Mouse (Mus musculus): Measurements from ENCODE around the gene Bcr.
"Not testable (repeated sequence)": the region's sequence is repeated elsewhere in the genome, so short reads cannot be mapped to it uniquely, and the experiment has no call there.

Gene Bcr

GRCm38 (mm10) chr10:75060217-75060842 is at the start of gene Bcr:
Gene Bcr, plus strand, starts transcription at chr10:75060592.
- DNase-seq, result peak; percentile 69

DNA sequence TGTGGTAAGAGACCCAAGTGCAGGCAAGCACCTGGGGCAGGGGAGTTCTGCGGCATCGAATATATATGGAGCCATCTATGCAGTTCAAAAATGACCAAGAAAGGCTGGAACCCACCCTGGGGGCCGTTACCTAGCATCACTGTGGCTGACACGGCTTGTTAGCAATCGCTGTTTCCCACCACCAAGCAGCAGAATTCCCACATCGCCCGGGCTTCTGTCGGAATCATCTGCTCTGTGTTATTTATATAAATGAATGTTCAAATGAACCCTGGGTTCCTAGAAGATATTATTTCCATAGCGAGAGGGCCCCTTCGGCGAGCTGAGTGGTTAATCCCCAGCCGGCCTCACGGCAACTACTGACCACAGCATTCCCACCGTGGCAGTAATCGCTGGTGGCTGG is 49.7 kb upstream of the Bcr start:
- DNase-seq, result peak; percentile 45

- no peak for DNase-seq
Measured at GRCm38 (mm10) chr10:75015465-75015864, 44.9 kb upstream of the Bcr start.

DNA sequence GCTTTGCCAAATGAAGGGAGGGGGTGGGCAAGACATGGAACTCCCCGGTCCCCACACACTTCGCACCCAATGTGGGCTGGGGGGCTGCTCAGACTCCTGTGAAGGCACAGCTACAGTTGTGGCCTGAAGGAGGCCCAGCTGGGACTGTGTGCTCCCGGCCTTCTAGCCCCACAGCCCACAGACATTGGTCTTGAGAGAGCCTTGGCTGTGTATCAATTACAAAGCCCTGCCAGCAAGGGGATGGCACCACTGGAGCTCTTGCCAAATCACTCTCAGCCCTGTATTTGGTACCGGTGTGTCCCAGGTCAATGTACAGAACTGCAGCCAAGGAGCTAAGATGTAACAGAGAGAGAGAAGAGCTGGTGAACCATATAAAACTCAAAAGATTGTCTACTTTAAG is 43.9 kb upstream of the Bcr start:
- DNase-seq, result no peak

- no peak for DNase-seq
Measured at GRCm38 (mm10) chr10:75020271-75020670, 40.1 kb upstream of the Bcr start.

GRCm38 (mm10) chr10:75021138-75021537 is 39.3 kb upstream of the Bcr start:
- DNase-seq, result peak; percentile 49

DNA sequence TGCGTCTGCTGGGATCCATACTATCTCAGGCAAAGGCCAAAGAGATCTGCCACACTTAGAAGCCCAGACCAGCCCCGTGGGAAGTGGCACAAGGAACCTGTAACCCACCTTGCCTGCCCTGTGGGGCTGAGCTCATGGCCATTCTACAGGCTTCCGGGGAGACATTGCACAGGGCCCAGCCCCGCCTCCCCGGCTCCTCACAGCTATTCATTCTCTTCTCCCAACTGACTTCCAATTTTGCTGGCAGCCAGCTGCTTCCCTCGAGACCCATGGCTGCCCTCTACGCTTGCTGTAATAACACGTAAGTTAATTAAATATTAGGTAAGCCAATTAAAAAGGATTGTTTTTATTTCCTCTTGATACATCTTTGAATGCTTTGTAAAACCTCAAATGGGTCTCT is 33.9 kb upstream of the Bcr start:
- DNase-seq, result no peak

DNA sequence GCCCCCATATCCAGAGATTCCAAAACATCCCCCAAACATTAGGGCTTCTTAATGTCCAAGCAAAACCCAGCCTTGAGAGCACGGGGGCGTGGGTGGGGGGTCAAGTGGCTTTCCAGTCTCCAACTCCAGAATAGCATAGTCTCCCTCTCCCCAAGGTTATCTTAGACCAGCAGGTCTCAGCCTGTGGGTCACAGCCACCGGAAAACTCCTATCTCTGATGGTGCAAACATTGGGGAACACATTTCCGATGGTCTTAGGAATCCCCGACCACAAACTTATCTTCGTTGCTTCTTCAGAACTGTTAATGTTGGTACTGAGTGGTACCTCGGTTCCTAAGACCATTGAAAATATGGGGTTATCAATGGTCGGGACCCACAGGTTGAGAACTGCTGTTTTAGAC is 31.6 kb upstream of the Bcr start:
- DNase-seq, result no peak

- no peak for DNase-seq
Measured at GRCm38 (mm10) chr10:75029677-75030076, 30.7 kb upstream of the Bcr start.

GRCm38 (mm10) chr10:75030234-75030633 is 30.2 kb upstream of the Bcr start:
- DNase-seq, result no peak

DNA sequence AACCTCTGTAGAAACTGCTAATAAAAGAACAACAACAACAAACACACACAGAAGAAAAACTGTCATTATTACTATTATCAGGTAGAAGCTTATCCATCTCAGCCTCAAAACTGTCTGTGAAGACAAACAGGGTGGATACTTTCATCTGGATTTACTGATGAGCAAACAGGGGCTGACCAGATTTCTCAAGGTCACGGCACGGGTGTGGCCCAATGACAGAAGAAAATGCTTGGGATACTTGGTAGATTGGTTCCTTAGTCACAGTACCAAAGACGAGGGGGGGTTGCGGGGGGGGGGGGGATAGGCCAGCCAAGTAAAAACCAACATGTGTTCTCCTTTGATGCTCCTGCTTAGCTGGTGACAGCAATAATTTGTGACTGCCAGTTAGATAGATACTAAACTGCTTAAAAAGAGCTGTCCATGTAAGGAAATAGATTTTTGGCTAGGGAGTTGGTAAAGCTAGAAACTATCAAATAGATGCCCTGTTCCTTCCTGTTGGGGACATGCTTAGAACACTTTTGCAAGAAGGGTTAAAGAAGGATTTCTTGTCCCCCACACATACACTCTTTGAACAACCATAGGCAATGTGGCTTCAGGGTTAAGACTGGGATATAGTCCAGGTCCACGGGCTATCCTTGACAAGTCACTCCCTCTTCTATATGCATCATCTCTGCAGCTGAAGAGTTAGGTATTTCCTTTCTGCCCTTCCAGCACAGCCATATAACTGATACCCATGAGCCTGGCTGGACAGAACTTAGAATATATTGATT is 28.9 kb upstream of the Bcr start:
- no peak for DNase-seq

DNA sequence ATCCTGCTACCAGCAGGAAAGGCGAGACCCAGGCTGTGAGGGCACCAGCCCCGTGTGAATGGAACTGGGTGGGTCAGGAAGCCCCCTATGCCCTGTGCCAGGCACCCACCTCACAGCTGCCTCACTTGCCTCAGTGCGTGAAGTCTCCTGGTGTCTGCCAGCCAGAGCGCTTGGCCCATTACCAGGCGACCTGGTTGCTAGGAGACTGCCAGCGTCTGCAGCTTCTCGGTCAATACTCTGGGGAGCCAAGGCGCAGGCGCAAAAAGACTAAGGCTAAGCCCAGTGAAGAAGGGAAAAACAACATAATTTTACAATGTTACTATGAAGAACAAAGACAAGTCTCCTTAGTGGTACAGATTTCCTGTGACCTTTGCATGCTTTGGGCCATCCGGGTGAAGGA is 28.0 kb upstream of the Bcr start, which contains the start of gene Rsph14:
Rsph14 (minus strand) TSS at position 192 of the 400 bp plus-strand sequence.
- DNase-seq, result peak; percentile 86

GRCm38 (mm10) chr10:75036883-75037379 is 23.5 kb upstream of the Bcr start, which contains the start of gene Rab36:
Gene Rab36, plus strand, starts transcription at chr10:75037058.
- DNase-seq, result peak; percentile 95

GRCm38 (mm10) chr10:75042060-75042459 is 18.3 kb upstream of the Bcr start:
- not testable (repeated sequence) for DNase-seq

DNA sequence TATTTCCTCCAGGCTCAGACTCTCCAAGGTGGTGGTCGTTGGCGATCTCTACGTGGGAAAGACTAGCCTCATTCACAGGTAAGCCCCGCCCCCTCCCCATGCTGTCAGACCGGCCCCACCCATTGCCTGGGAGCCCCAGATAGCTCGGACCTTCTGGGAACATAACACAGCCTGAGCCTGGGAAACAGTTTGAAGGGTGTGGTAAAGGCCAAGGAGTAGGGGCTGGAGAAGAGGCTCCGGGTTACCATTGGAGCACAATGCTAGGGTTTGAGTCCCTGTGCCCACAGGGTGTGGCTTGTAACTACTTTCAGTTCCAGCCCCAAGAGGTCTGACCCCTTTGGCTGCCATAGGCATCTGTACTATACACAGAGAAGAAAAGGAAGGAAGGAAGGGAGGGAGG is 15.9 kb upstream of the Bcr start:
- no peak for DNase-seq

DNA sequence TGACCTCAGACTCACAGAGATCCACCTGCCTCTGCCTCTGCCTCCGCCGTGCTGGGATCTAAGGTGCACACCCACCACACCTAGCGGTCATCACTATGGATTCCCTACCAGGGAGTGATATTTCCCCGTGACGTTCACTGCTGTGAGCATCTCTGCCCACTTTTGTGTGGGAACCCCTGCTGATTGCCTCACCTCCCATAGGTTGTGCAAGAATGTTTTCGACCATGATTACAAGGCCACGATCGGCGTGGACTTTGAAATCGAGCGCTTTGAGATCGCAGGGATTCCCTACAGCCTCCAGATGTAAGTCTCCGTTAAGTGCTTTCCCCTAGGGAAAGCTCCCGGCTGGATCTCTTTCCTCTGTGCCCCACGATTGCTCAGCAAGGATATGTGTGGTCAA is 14.6 kb upstream of the Bcr start:
- DNase-seq, result no peak

- no peak for DNase-seq
Measured at GRCm38 (mm10) chr10:75048711-75049110, 11.7 kb upstream of the Bcr start.

GRCm38 (mm10) chr10:75051364-75052074 is 8.9 kb upstream of the Bcr start:
- no peak for DNase-seq

DNA sequence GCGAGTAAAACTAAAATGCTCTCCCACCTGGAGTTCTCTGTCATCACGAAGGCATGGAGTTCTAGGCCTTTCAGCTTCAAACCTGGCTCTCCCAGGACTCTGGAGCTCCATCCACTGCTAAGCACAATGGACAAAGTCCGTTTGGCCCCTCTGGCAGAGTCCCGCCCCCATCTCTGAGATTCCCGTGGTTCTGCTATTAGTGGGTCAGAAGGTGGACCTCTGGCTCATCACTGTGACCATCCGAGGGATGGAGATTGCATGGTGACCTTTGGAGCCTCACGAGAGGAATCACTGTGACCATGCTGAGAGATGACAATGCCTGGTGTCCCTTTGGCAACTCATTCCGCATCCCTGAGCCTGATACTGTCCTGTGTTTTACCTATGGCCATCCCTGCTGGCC is 7.5 kb upstream of the Bcr start:
- no peak for DNase-seq

DNA sequence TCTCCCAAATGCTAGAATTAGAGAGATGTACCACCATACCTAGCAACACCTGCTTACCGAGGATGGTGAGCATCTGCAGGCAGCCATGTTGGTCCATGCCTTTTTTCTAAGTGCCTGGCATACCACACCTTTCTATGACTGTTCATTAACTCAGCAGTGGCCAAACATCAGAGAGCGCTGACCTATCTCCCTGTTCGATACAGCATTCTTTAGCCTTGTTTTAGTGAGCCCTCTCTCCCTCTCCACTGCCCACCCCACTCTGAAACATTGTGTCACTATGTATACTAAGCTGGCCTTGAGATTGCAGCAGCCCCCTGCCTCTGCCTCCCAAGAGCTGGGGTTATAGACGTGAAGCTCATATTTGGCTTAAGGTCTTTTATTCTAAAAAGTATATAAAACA is 6.7 kb upstream of the Bcr start:
- no peak for DNase-seq

DNA sequence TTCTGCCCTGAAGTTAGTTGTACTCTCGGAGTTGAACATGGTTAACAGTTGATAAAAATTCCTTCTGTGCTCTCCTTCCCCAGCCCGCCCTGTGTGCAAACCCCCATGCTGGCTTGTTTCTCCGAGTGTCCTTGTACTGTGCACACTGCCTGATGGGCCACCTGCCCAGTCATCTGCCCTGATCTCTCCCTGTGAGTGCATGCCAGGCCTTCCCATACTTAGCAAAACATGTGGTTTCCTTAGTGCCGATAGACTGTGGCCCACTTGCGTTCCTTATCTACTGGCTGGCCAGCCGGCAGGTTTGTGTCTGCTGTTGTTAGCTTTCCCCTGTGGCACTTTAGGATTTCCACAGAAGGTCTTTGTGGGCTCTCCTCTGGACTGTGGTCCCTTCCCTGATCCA is 6.3 kb upstream of the Bcr start:
- DNase-seq, result no peak

DNA sequence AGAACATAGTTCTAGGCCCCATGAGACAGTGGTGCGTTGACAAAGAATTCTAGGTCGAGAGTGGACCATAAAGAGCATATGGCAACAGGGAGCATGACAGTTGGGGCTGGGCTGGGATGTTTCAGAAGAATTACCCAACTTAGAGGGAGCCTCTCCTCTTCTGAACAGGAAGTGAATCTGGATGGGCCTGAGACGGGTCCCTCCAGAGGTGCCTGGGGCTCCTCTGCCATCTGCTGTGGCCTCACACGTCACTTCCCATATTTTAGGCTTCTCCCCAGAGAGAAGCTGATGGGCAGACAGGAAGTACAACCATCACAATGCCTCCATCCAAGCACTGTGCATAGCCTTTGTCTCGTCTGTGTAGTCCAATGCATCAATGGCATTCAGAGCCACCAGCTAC is 4.7 kb upstream of the Bcr start:
- DNase-seq, result no peak

- peak; percentile 69 for DNase-seq
Measured at GRCm38 (mm10) chr10:75056255-75056654, 4.1 kb upstream of the Bcr start.

- no peak for DNase-seq
Measured at GRCm38 (mm10) chr10:75058336-75058735, 2.1 kb upstream of the Bcr start.

All from layer of hippocampus, adult 9-11 months (tissue).